Mouse (Mus musculus) forebrain, embryonic 11.5 days (tissue): ENCODE measurements at regions not wholly inside any gene's neighbourhood (a gene's known extent, or its start where the extent isn't known, plus 50 kb on each side); places are given as distances from the start of the nearest gene placed in this dataset.

Experiments used
- ATAC-seq: fragments of 200-750 bp; cut with Nextera tagmentation; replicated peaks from 2 replicates; pipeline ENCODE4 v1.8.0; 2017; ENCODE audit warnings: moderate TSS enrichment; ENCODE audit not compliant: low FRiP score
- DNase-seq: peaks from one replicate; pipeline ENCODE4 v3.0.0-alpha.2; 2017; ENCODE audit warnings: low spot score
- H3K27ac ChIP-seq: fragments of 300-500 bp; sonication (generic); 2 replicates; pipeline ENCODE4 v1.5.1; 2014; ENCODE audit warnings: low read depth, low read length
- H3K27me3 ChIP-seq: fragments of 300-500 bp; sonication (generic); 2 replicates; pipeline ENCODE4 v1.6.1; 2014; ENCODE audit warnings: mild to moderate bottlenecking, low read length, mixed read lengths; ENCODE audit not compliant: control insufficient read depth, insufficient read depth
- H3K36me3 ChIP-seq: fragments of 300-500 bp; sonication (generic); 2 replicates; pipeline ENCODE4 v1.6.1; 2014; ENCODE audit warnings: mild to moderate bottlenecking, low read length, moderate library complexity, mixed read lengths; ENCODE audit not compliant: control insufficient read depth, insufficient read depth
- H3K4me1 ChIP-seq: fragments of 300-500 bp; sonication (generic); replicated peaks from 2 replicates; pipeline ENCODE4 v1.6.1; 2014; ENCODE audit warnings: low read length, mixed read lengths; ENCODE audit not compliant: control insufficient read depth, insufficient read depth
- H3K4me2 ChIP-seq: fragments of 300-500 bp; sonication (generic); 2 replicates; pipeline ENCODE4 v1.6.1; 2014; ENCODE audit warnings: low read depth, mild to moderate bottlenecking, low read length, moderate library complexity, mixed read lengths; ENCODE audit not compliant: severe bottlenecking
- H3K4me3 ChIP-seq: fragments of 300-500 bp; sonication (generic); 2 replicates; pipeline ENCODE4 v1.5.1; 2014; ENCODE audit warnings: low read depth, low read length
- H3K9ac ChIP-seq: fragments of 300-500 bp; sonication (generic); 2 replicates; pipeline ENCODE4 v1.6.1; 2014; ENCODE audit warnings: low read length
- H3K9me3 ChIP-seq: fragments of 300-500 bp; sonication (generic); 2 replicates; pipeline ENCODE4 v1.6.1; 2016; ENCODE audit warnings: low read length, mixed read lengths; ENCODE audit not compliant: control insufficient read depth
- WGBS: fragments of 180-500 bp; shearing (Covaris S2); extraction: QIAGEN DNeasy Blood & Tissue Kit; methylation state at CpG from one replicate; pipeline ENCODE4 v1.1.7; 2014; 5-methylcytosine and 5-hydroxymethylcytosine counted together

GRCm38 (mm10) chr1:19412345-19412744 lies 203.6 kb downstream of the Tfap2b start:
- H3K27ac ChIP-seq: no peak overlapping the region
- H3K27me3 ChIP-seq: no peaks in the 10 kb centered on the region
- no peaks in the 10 kb centered on the region for H3K36me3 ChIP-seq
- no peaks in the 10 kb centered on the region for H3K9me3 ChIP-seq
- WGBS: 27% methylated on average over 4 of the region's 4 CpGs
- no peaks in the 10 kb centered on the region for H3K4me1 ChIP-seq
- no peak overlapping the region for H3K4me3 ChIP-seq
- DNase-seq (no peak), ATAC-seq (no peak)
- no peak overlapping the region for H3K4me2 ChIP-seq
- no peak overlapping the region for H3K9ac ChIP-seq

- H3K4me1 ChIP-seq: no peaks in the 10 kb centered on the region
- WGBS: 74% methylated on average over 1 of the region's 1 CpGs
- no peak for ATAC-seq
Measured at GRCm38 (mm10) chr1:19421116-19421515, 212.4 kb downstream of the Tfap2b start.

GRCm38 (mm10) chr1:19450786-19451185 lies 242.1 kb downstream of the Tfap2b start:
- Histone ChIP-seq H3K36me3 (no peaks in the 10 kb centered on the region), H3K4me1 (no peaks in the 10 kb centered on the region), H3K4me2 (no peak overlapping the region), H3K4me3 (no peak overlapping the region), H3K27me3 (no peaks in the 10 kb centered on the region), H3K9ac (no peak overlapping the region), H3K9me3 (no peaks in the 10 kb centered on the region), H3K27ac (no peak overlapping the region)
- DNase-seq (no peak), ATAC-seq (no peak)
- 86% methylated on average over 5 of the region's 5 CpGs for WGBS

More at GRCm38 (mm10) chr1:19421116-19421515, 212.4 kb downstream of the Tfap2b start:
- Histone ChIP-seq H3K4me3 (no peak overlapping the region), H3K9ac (no peak overlapping the region), H3K9me3 (no peaks in the 10 kb centered on the region), H3K36me3 (no peaks in the 10 kb centered on the region), H3K4me2 (no peak overlapping the region), H3K27me3 (no peaks in the 10 kb centered on the region), H3K27ac (no peak overlapping the region)
- DNase-seq: no peak

GRCm38 (mm10) chr1:19458646-19459441 lies 250.1 kb downstream of the Tfap2b start:
- H3K4me3 ChIP-seq: no peak overlapping the region
- no peaks in the 10 kb centered on the region for H3K27me3 ChIP-seq
- no peaks in the 10 kb centered on the region for H3K4me1 ChIP-seq
- no peaks in the 10 kb centered on the region for H3K9me3 ChIP-seq
- no peak overlapping the region for H3K9ac ChIP-seq
- no peak overlapping the region for H3K27ac ChIP-seq
- 88% methylated on average over 14 of the region's 14 CpGs for WGBS
- DNase-seq (no peak), ATAC-seq (no peak)
- no peaks in the 10 kb centered on the region for H3K36me3 ChIP-seq
- H3K4me2 ChIP-seq: no peak overlapping the region

GRCm38 (mm10) chr1:19459876-19460275 lies 251.2 kb downstream of the Tfap2b start:
- Histone ChIP-seq H3K9ac (no peak overlapping the region), H3K9me3 (no peaks in the 10 kb centered on the region), H3K4me3 (no peak overlapping the region), H3K4me1 (no peaks in the 10 kb centered on the region), H3K36me3 (no peaks in the 10 kb centered on the region), H3K27me3 (no peaks in the 10 kb centered on the region), H3K4me2 (no peak overlapping the region), H3K27ac (no peak overlapping the region)
- ATAC-seq (no peak), DNase-seq (no peak)
- 86% methylated on average over 11 of the region's 11 CpGs for WGBS

- H3K27ac ChIP-seq: no peak overlapping the region
- H3K27me3 ChIP-seq: no peaks in the 10 kb centered on the region
- no peaks in the 10 kb centered on the region for H3K9me3 ChIP-seq
- no peaks in the 10 kb centered on the region for H3K4me1 ChIP-seq
- no peak overlapping the region for H3K4me3 ChIP-seq
- ATAC-seq: no peak
- no peak for DNase-seq
- no peaks in the 10 kb centered on the region for H3K36me3 ChIP-seq
- WGBS: 37% methylated on average over 1 of the region's 1 CpGs
- no peak overlapping the region for H3K9ac ChIP-seq
- no peak overlapping the region for H3K4me2 ChIP-seq
Measured at GRCm38 (mm10) chr1:19473561-19473960, 264.8 kb downstream of the Tfap2b start.
